Mouse (Mus musculus): ENCODE measurements around the gene Angptl8. TPM values are rescaled to one million over a fixed set of nuclear protein-coding genes. Genes with fewer than 3 reads are reported as not detected.

The Angptl8 gene
- total and polyA plus RNA-seq, 2 experiments from 2014 or later = 0.48 TPM; not detected in 1

GRCm38 (mm10) chr9:21840115-21840787 is 4.9 kb downstream of the Angptl8 start:
- Histone ChIP-seq H3K27me3 (ENCODE audit: insufficient read depth, low read length) (no peaks in the 10 kb centered on the region), H3K4me2 (ENCODE audit: low read depth, low read length, poor library complexity, severe bottlenecking) (no peak overlapping the region), H3K36me3 (ENCODE audit: insufficient read depth, low read length) (no peaks in the 10 kb centered on the region), H3K9me3 (ENCODE audit: low read length) (no peaks in the 10 kb centered on the region), H3K9ac (replicated peaks; ENCODE audit: low read length, poor library complexity, severe bottlenecking) (no peak overlapping the region), H3K4me3 (ENCODE audit: low read depth, low read length) (no peak overlapping the region), H3K27ac (ENCODE audit: low read depth, low read length) (no peak overlapping the region), H3K4me1 (ENCODE audit: insufficient read depth, low read length) (no peaks in the 10 kb centered on the region)
- DNase-seq (ENCODE audit: low spot score) = peak; percentile 46
- peak; percentile 75 for TF ChIP-seq CTCF (IDR thresholded peaks at IDR 0.05)
- no peak for ATAC-seq (ENCODE audit: low FRiP score)
- 59% methylated on average over 8 of the region's 8 CpGs for WGBS

- Histone ChIP-seq H3K36me3 (ENCODE audit: insufficient read depth, low read length) (no peaks in the 10 kb centered on the region), H3K4me1 (ENCODE audit: insufficient read depth, low read length) (no peaks in the 10 kb centered on the region), H3K9ac (replicated peaks; ENCODE audit: low read length, poor library complexity, severe bottlenecking) (no peak overlapping the region), H3K27me3 (ENCODE audit: insufficient read depth, low read length) (no peaks in the 10 kb centered on the region), H3K9me3 (ENCODE audit: low read length) (no peaks in the 10 kb centered on the region), H3K4me3 (ENCODE audit: low read depth, low read length) (no peak overlapping the region), H3K27ac (ENCODE audit: low read depth, low read length) (no peak overlapping the region), H3K4me2 (ENCODE audit: low read depth, low read length, poor library complexity, severe bottlenecking) (no peak overlapping the region)
- ATAC-seq (ENCODE audit: low FRiP score) (no peak), DNase-seq (ENCODE audit: low spot score) (no peak)
- TF ChIP-seq CTCF (IDR thresholded peaks at IDR 0.05) = no peak
- 97% methylated on average over 6 of the region's 6 CpGs for WGBS
These were observed 6.0 kb downstream of the Angptl8 start for GRCm38 (mm10) chr9:21841340-21841739.

- DNase-seq (ENCODE audit: low spot score) = no peak
- TF ChIP-seq CTCF (IDR thresholded peaks at IDR 0.05) = no peak
These were observed 7.1 kb downstream of the Angptl8 start for GRCm38 (mm10) chr9:21842391-21842790.

GRCm38 (mm10) chr9:21843086-21843485 is 7.8 kb downstream of the Angptl8 start:
- Histone ChIP-seq H3K9me3 (ENCODE audit: low read length) (no peaks in the 10 kb centered on the region), H3K27ac (ENCODE audit: low read depth, low read length) (no peak overlapping the region), H3K27me3 (ENCODE audit: insufficient read depth, low read length) (no peaks in the 10 kb centered on the region), H3K36me3 (ENCODE audit: insufficient read depth, low read length) (no peaks in the 10 kb centered on the region), H3K4me1 (ENCODE audit: insufficient read depth, low read length) (no peaks in the 10 kb centered on the region), H3K9ac (replicated peaks; ENCODE audit: low read length, poor library complexity, severe bottlenecking) (no peak overlapping the region), H3K4me2 (ENCODE audit: low read depth, low read length, poor library complexity, severe bottlenecking) (no peak overlapping the region), H3K4me3 (ENCODE audit: low read depth, low read length) (no peak overlapping the region)
- TF ChIP-seq CTCF (IDR thresholded peaks at IDR 0.05) = peak; percentile 5; the same call in 1 of the 2 replicates
- DNase-seq (ENCODE audit: low spot score) = no peak
- no peak for ATAC-seq (ENCODE audit: low FRiP score)
- WGBS = 78% methylated on average over 6 of the region's 6 CpGs

More at GRCm38 (mm10) chr9:21842391-21842790, 7.1 kb downstream of the Angptl8 start:
- no peak for ATAC-seq (ENCODE audit: low FRiP score)
- no peaks in the 10 kb centered on the region for H3K4me1 ChIP-seq (ENCODE audit: insufficient read depth, low read length)
- H3K9me3 ChIP-seq (ENCODE audit: low read length) = no peaks in the 10 kb centered on the region
- H3K36me3 ChIP-seq (ENCODE audit: insufficient read depth, low read length) = no peaks in the 10 kb centered on the region
- H3K27ac ChIP-seq (ENCODE audit: low read depth, low read length) = no peak overlapping the region
- H3K4me2 ChIP-seq (ENCODE audit: low read depth, low read length, poor library complexity, severe bottlenecking) = no peak overlapping the region
- WGBS = 62% methylated on average over 5 of the region's 5 CpGs
- no peak overlapping the region for H3K4me3 ChIP-seq (ENCODE audit: low read depth, low read length)
- no peaks in the 10 kb centered on the region for H3K27me3 ChIP-seq (ENCODE audit: insufficient read depth, low read length)
- no peak overlapping the region for H3K9ac ChIP-seq (replicated peaks; ENCODE audit: low read length, poor library complexity, severe bottlenecking)

GRCm38 (mm10) chr9:21845381-21846080 is 10.2 kb downstream of the Angptl8 start:
- H3K4me1 ChIP-seq (ENCODE audit: insufficient read depth, low read length) = no peaks in the 10 kb centered on the region
- H3K27me3 ChIP-seq (ENCODE audit: insufficient read depth, low read length) = no peaks in the 10 kb centered on the region
- H3K4me2 ChIP-seq (ENCODE audit: low read depth, low read length, poor library complexity, severe bottlenecking) = no peak overlapping the region
- no peak overlapping the region for H3K4me3 ChIP-seq (ENCODE audit: low read depth, low read length)
- TF ChIP-seq CTCF (IDR thresholded peaks at IDR 0.05) = no peak
- no peak overlapping the region for H3K9ac ChIP-seq (replicated peaks; ENCODE audit: low read length, poor library complexity, severe bottlenecking)
- DNase-seq (ENCODE audit: low spot score) (no peak), ATAC-seq (ENCODE audit: low FRiP score) (no peak)
- H3K27ac ChIP-seq (ENCODE audit: low read depth, low read length) = no peak overlapping the region
- H3K36me3 ChIP-seq (ENCODE audit: insufficient read depth, low read length) = no peaks in the 10 kb centered on the region
- WGBS = 65% methylated on average over 14 of the region's 14 CpGs
- no peaks in the 10 kb centered on the region for H3K9me3 ChIP-seq (ENCODE audit: low read length)

GRCm38 (mm10) chr9:21846755-21847341 is 11.5 kb downstream of the Angptl8 start:
- no peaks in the 10 kb centered on the region for H3K4me1 ChIP-seq (ENCODE audit: insufficient read depth, low read length)
- H3K9me3 ChIP-seq (ENCODE audit: low read length) = no peaks in the 10 kb centered on the region
- DNase-seq (ENCODE audit: low spot score) (no peak), ATAC-seq (ENCODE audit: low FRiP score) (0 out of 2 replicates have a peak, but pooled peaks have one; percentile 3)
- WGBS = 30% methylated on average over 11 of the region's 11 CpGs
- TF ChIP-seq CTCF (IDR thresholded peaks at IDR 0.05) = no peak
- H3K4me3 ChIP-seq (ENCODE audit: low read depth, low read length) = no peak overlapping the region
- peak overlapping the region; percentile 24 for H3K4me2 ChIP-seq (ENCODE audit: low read depth, low read length, poor library complexity, severe bottlenecking)
- H3K9ac ChIP-seq (replicated peaks; ENCODE audit: low read length, poor library complexity, severe bottlenecking) = 0 out of 2 replicates have a peak overlapping the region, but pooled peaks have one; percentile 8
- H3K36me3 ChIP-seq (ENCODE audit: insufficient read depth, low read length) = no peaks in the 10 kb centered on the region
- H3K27ac ChIP-seq (ENCODE audit: low read depth, low read length) = no peak overlapping the region
- no peaks in the 10 kb centered on the region for H3K27me3 ChIP-seq (ENCODE audit: insufficient read depth, low read length)

Measured in midbrain, postnatal 0 days (tissue).